Mouse (Mus musculus) 416B (cell line): ENCODE measurements around the gene Kcnj11.
A peak's percentile ranks its signal among the peaks of the same experiment; 100 is the strongest.

Source experiments
- DNase-seq: peaks from one replicate; pipeline ENCODE4 v3.0.0; 2011; ENCODE audit warnings: low read depth

Kcnj11 gene

DNA sequence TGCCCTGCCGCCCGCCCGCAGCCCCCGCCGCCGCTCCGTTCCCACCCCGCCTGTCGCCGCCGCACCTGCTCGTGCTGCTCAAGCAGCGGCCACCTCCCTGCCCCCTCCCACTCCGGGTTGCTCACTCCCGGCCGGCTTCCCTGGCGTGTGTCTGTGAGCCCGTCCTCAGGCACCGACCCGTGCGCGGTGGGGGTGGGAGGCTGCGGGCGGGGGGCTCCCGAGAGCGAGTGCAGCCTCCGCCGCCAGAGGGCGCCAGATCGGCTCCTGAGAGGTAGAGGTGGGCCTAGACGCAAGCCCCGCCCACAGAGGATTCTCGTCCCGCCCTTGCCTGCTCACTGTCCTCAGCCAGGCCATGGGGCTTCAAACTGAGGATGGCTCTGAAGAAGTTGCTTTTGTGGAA is at the start of gene Kcnj11:
TSS of gene Kcnj11 (minus strand) at position 202 of the 400 bp plus-strand sequence.
- DNase-seq: peak; percentile 54

DNA sequence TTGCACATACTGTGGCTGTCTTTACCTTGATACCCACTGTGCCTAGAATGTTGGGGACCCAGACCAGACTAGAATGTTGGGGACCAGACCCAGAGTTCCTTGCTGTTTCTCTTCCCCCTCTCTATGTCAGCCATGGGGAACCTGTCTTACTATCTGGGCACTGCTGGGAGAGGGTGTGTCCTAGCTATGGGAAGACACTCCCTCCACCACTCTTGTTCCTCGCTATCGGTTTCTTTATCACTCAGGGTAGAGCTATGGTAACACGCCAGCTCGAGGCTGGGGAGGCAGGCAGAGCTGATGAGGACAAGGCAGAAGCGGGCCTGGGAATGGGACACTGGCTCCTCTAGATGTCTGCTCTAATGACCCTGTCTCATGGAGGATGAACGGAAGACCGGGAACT is 46.9 kb upstream of the Kcnj11 start:
- DNase-seq: no peak

DNA sequence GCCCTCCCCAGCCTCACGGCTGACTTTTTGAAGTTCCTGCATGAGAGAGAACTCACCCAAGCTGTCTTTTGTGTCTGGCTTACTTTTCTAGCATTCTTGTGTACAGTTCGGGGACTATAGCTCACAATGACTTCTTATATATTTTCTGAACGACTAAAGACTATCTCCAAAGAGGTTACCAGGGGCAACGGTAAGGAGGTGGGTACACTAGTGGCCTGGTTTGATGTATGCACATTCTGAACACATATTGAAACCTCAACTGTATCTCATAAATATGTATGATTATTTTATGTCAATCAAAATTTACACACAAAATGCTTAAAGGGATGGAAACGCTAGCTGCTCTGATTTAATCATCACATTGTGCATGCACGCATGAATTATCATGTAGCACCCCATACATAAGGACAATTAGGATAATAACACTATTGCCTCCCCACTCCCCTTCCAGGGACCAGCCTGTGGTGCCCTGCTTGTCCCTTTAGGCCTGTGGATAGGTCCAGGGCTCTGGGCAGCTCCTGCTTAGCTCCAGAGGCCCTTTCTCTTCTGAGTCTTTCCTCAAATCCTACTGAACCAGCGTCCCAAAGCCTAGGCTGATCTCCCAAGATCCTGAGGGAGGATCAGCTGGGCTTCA is 46.2 kb upstream of the Kcnj11 start:
- no peak for DNase-seq

DNA sequence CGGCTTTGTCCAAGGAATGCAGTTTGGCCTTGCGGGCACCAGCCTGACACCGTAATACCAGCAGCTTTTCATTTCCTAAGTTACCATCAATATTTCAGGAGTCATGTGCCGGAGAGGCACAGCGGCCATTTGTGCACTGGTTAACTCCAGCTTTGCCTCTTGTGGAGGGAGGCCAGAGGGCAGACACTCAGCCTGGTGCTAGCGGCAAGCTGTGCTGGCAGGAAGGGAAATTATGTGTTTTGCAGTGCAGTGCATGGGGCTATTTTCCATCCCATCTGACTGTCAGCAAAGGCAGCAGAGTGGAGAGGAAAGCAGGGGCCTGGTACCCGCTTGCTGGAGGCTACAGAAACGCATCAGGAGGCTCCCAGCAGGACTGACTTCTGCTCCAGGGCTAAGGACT is 43.5 kb upstream of the Kcnj11 start:
- no peak for DNase-seq

DNA sequence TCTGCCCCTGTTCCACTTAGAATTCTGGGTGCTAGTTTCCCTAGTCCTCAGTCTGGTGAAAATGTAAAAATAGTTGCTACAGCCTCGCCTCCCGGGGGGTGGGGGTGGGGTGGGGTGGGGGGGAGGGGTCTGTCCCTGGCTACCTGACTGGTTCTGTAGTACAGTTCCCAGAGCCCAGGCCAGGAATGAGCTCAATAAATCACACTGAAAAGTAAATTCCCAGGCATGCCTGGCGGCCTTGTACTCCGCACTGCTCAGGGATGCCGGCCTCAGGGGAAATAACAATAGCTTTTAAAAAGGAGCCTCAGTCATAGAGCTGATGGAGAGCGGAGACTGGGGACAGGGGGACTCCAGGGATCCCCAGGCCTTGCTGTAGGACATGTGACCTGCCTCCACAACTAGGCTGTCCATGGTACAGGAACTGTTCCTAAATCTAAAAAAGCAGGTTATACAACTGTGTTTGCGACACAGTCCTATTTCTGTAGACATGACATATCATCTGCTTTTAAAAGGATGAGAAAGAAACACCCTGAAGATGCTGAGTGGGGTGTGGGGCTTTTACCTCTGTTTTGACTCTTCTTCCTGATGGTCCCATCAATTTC is 37.9 kb upstream of the Kcnj11 start:
- DNase-seq: no peak

DNA sequence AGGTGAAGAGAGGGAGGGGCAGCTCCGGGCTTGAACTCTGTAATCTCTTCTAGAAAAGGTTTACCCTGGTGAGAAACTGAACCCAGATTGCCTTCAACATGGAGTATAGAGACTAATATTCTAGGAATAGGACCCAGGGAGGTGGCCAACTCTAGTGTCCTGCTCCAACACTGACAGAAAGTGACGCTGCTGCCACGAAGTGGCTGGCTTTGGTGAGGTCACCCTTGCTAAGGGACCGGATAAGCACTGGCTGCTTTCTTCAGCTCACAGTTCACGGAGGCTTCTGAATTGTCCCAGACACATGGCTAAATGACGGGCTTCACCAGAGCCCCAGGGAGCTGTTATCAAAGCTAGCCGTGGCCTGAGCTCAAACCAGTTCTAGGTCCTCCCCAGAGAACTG is 33.3 kb upstream of the Kcnj11 start:
- DNase-seq: no peak

DNA sequence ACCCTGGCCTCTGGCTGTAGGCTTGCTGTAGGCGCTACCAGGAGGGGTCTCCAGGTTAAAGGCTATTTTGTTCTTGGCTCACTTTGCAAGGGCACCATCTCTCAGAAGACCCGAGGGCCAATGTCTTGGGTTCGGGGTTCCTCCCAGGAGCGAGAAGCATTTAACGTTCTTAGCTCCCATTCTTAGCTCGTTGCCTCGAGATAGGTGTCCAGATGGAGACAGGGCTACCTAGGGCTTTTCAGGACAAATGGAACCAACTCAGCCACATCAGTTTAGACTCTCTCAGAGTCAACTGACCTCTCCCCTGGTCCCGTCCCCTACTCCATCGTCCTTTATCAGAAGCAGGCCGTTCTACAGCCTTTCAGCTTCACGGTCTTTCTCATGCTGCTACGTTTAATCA is 31.7 kb upstream of the Kcnj11 start:
- no peak for DNase-seq

DNA sequence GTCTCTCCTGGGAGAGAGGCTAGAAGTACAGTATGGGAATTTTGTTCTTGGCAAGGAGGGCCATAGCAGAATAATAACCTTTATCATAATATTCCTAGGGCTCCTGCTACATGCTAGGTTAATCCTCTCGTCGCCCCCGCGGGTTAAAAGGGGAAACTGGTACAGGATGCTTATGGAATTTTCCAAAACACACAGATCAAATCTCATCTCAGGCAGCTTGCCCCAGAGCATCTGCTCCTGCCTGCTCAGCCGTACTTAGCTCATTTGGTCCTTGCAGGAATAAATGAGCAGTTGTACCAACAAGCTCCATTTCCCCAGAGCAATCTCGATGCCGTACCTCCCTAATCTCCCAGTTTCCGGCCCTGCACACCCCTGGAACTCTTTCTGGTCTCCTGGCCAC is 31.2 kb upstream of the Kcnj11 start:
- no peak for DNase-seq

DNA sequence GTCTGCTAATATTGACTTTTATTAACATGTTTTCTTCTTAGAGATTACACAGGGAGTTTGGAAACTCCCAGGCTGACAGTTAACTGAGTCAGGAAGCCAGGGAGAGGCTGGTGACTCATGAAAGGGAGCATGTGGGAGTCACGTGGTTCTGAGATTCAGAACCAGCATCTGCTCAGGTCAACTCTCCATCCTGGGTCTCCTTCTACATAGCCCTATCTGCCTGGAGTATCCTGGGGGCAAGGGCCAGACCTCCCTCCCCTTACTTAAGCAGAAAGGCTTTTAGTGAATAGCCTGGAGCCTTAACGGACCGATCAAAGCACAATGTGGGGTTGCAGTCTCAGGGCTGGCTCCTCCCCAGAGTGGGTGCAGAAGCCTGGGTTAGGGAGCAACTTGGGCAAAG is 30.7 kb upstream of the Kcnj11 start:
- DNase-seq: peak; percentile 55

DNA sequence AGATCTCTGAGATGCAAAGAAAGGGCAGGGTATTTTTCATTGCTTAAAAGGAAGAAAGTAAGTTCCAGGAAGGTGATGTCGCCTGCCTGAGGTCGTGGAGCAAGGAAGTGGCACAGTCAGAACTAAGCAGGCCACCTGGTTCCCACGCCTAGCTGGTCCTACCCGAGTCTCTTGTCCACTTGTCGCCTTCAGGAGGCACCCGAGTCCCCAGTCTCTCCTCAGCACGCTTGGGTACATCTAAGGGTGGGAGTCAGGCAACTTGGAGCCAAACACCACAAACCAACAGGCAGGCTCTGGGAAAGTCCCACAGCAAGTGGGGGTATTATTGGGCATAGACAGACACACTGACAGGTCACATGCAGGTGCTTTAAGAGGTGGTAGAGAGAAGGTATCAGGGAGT is 30.2 kb upstream of the Kcnj11 start:
- peak; percentile 1 for DNase-seq

DNA sequence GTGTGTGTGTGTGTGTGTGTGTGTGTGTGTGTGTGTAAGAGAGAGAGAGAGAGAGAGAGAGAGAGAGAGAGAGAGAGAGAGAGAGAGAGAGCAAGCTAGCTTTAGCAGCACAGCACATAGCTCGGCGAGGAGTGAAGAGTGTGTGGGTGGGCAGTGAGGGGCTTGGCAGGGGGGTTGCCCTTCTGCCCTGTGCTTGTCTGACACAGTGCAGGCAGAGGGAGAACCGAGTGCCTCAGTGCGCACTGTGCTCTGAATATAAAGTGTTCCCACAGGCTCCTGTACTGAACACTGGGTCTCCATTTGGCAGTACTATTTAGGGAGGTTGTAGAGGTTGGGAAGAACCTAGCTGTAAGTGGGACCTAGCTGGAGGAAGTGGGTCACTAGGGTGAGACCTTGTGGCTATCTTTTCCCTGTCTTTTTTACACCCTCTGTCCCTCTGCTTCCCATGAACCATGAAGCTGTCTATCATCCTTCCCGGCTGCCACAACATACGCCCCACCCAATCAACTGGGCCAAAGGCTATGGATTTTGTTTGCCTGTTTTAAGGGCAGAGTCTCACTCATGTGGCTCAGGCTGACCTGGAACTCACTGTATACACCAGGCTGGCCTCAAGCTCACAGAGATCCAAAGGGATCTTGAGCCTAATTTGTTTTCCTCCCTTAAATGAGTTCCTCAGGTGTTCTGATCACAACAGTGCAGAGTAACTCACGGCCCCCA is 29.1 kb upstream of the Kcnj11 start:
- no peak for DNase-seq

DNA sequence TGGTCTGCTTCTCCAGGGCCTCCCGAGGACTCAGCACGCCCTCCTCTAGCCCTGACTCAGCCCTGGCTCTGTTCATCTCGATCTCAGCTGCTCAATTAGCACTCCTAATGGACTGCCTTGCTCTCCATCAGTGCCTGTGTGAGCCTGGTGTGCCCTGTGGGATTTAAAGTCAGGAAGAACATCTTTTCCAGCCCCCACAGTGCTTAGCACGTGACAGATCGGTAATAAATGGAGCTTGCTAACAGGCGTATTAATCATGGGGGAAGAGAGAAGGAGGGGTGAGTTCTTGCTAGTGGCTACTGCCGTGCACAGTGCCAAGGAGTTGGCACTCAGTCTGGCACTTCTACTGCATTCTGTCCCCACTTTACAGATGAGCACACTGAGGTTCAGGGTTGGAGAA is 27.6 kb upstream of the Kcnj11 start:
- no peak for DNase-seq

DNA sequence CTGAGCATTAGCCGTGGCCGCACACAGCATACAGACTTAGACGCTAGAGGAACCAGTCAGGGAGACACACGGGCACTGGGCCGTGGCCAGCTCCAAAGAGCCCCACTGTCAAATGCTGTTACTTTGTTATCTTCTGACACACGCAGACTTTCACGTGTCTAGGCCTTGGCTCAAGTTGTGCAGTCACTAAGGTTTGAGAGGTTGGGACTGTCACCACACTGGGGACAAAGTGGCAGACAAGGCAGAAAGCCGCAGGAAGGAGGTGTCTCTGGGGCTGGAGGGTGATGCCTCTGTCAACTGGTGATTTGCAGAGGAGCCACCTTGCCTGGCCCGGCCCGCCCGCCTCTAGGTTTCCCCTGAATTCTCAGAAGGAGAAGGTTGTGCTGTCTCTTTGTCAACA is 24.8 kb upstream of the Kcnj11 start:
- no peak for DNase-seq

DNA sequence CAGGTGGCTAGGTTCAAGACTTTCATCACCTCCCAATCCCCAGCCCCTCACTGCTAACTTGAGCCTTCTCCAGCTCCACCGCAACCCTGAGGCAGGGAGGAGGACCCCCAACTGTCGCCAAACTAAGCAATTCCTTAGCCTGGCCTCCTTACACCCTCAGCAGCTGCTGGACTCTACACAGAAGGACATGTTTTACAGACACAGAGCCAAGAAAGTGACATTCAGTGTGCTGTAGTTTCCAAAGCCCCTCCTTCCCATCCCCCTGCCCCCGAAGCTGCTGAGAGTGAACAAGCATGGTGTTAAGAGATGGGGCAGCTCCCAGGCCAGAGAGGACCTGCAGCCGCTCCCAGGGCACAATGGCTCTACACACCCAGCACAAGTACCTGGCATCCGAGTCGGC is 23.9 kb upstream of the Kcnj11 start:
- DNase-seq: no peak

DNA sequence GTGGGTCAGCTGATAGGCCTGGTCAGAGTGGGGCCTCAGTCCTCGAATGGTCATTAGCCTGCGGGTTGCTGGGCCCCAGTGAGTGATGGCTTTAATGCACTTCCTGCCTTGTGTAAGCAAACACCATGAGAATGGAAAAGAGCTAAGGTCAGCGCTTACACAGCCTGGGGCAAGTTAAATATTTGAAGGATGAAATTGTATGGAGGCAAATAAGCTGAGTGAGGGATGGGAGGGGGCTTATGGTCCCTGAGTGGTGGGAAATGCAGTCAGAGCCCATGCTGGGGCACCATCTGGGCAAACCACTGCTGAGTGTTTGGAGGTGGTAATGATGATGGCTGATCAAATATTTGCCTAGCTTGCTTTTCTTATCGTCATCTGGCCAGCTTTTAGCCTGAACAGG is 22.4 kb upstream of the Kcnj11 start:
- no peak for DNase-seq

DNA sequence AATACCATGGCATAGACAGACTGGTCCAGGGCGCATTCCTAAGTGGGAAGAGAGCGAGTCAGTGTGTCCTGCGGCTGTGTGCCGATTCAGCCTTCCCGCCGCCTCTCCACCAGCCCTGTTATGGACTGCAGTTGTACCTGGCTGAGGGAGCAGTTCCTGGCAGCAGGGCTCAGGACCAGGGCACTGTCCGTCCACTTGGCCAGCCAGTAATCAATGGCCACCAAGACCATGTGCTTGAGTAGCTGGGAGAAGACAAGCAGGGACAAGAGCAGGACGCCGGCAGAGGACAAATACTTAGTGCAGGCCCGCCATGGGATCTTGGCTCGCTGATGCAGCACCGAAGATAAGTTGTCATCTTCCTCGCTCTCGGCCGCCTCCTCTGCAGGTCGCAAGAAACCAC is 16.5 kb upstream of the Kcnj11 start:
- DNase-seq: no peak

DNA sequence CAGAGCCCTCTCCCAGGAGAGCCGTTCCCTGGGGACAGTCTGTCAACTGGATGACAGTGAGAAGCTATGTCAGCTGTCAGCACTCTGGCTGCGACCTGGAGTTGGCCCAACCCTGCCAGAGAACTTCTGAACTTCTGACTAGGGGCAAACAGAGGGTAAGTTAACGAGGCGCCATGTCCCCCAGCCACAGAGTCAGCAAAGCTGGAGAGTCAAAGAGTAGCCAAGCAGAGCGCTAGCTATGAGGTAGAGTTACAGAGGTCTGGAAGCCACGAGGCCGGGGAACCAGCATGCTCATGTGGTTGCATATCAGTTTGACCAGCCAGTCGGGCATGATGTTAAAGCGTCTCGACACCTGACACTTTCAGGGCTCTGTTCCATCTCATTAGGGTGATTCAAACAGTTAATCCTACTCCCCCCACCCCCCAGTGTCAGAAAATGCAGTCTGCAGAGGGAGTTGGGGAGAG is 15.6 kb upstream of the Kcnj11 start:
- peak; percentile 21 for DNase-seq

DNA sequence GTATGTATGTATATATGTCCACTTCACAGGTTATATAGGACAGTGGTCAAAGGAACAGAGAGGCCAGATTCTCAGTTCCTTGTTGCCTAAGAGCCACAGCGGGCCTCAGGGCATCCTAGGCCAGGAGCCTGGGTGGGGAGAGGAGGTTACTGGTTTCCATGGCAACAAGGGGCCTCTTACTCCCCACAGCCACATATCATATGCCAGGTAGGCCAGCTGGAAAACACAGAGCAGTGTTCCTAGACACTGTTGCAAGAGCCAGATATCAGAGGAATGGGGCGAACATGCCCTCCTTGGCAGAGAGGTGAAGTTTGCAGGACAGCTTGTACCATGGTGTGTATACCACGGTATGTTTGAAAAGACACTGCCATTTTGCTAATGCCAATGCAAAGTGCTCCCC is 12.9 kb upstream of the Kcnj11 start:
- no peak for DNase-seq

DNA sequence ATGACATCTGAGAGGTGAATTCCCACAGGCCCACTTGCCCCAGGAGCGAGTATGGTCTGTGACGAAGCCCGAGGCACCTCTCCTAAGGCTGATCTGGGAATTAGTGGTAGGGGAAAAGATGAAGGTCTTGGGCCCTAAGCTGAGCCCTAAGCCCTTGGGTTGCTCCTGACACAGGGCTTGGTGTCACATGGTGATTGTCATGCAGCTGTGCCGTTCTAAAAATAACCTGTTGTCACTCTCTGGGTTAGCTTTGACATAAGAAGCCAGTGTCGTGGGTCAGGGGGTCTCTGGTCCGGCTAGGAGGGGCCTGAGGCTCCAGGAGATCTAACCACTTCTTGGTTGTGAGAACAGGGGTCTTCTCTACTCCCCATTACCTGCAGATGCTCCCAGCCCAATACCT is 11.4 kb upstream of the Kcnj11 start:
- DNase-seq: no peak

DNA sequence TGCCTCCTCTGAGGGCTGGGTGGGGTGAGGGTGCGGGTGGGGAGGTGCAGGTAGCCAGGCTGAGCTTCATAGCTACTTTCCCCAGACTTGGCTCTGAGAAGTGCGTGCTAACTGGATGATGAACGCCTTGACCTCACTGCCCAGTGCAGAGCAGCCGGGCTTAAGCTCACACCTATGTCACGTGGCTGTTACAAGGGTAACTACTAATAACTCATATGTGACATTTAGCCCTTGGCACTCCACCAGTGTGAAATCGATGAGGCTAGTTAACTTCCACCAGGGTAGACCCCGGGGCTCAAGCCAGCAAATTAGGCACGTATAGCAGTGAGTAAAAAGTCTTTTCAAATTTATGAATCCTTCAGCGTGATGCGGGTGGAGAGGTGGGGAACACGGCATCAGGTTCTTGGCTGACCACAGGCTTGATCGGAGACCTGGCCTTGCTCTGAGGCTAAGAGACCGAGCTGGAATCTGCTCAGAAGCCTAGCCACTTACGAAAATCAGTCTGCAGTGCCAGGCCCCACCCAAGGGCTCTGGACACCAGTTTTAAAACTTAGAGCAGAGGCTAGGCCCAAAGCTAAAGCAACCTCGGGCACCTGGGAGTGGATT is 10.8 kb upstream of the Kcnj11 start:
- no peak for DNase-seq

DNA sequence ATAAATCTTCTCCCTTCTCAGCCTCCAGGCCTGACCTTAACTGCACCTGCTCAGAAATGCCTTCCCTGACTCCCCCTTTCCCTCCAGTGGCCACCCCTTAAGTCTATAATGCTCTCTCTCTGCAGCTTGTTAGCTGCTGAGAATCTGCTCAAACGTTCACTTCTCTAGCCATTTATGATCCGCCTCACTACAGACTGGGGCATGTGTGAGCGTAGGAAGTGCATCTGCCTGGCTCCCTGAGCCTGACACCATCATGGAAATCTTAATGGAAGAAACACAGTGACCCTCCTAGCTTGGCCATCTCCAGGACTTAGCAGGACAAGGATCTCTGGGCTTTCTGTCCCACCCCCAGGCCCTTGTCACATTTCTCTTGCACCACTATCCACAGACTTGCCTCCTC is 9.5 kb upstream of the Kcnj11 start:
- no peak for DNase-seq

DNA sequence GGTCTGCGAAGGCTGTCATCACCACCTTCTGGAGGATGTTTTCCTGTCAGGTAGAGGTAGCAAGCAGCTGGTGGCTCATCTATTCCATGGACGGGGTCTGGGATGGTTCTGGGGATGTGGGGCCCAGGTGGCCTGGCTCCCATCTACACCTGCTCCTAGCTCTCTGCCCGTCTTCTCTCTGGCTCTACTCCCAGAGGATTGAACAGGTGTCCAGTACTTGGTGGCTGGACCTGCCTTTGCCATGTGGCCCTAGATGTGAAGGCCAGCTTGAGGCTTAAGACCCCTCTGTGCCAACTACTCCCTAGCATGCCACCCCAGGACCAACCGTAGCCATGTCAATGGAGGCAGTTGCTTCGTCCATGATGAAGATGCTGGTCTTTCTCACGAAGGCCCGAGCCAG is 4.9 kb upstream of the Kcnj11 start:
- no peak for DNase-seq

DNA sequence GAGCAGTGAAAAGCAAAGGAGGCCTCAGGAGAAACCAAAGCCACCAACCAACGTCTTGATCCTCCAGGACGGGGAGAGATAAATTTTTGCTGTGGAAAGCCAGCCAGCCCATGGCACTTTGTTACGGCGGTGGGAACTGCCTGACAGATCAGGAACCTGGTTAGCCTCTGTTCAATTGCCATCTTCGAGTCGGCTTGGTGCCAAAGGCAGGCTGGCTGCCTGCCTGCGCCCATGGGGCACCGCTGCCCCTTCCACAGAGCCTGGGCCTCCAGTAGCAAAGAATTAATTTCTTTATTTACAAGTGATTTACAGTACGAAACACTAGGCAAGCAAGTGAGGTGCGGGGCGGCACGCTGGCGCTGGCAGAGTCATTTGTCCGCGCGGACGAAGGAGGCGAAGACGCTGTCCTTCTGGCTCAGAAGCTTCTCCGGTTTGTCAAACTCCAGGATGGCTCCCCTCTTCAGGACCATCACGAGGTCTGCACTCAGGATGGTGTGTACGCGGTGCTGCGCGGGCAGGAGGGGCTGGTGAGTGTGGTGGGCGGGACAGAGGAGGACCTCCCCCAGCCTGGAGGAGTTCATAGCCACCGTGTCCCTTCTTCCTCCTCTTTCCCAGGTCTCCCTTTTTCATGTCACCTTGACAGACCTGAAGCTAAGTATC is 3.8 kb upstream of the Kcnj11 start:
- DNase-seq: no peak
